Mouse (Mus musculus) hindbrain, embryonic 10.5 days (tissue): ENCODE results near the gene Psmd6. TPM values are rescaled to one million over a fixed set of nuclear protein-coding genes. Genes with fewer than 3 reads are reported as not detected.

ENCODE experiments used
- DNase-seq: peaks from one replicate; pipeline ENCODE4 v3.0.0-alpha.2; 2017; ENCODE audit warnings: low spot score
- H3K27ac ChIP-seq: fragments of 300-500 bp; sonication (generic); 2 replicates; pipeline ENCODE4 v1.5.1; 2016; ENCODE audit warnings: mild to moderate bottlenecking, moderate library complexity
- H3K27me3 ChIP-seq: fragments of 300-500 bp; sonication (generic); 2 replicates; pipeline ENCODE4 v1.6.1; 2016; ENCODE audit warnings: mild to moderate bottlenecking; ENCODE audit not compliant: poor library complexity, insufficient read depth, severe bottlenecking
- H3K36me3 ChIP-seq: fragments of 300-500 bp; sonication (generic); 2 replicates; pipeline ENCODE4 v1.6.1; 2016; ENCODE audit warnings: mild to moderate bottlenecking, moderate library complexity
- H3K4me1 ChIP-seq: fragments of 300-500 bp; sonication (generic); replicated peaks from 2 replicates; pipeline ENCODE4 v1.6.1; 2016; ENCODE audit warnings: mild to moderate bottlenecking
- H3K4me3 ChIP-seq: fragments of 300-500 bp; sonication (generic); 2 replicates; pipeline ENCODE4 v1.5.1; 2016; ENCODE audit warnings: mild to moderate bottlenecking, moderate library complexity
- H3K9me3 ChIP-seq: fragments of 300-500 bp; sonication (generic); 2 replicates; pipeline ENCODE4 v1.6.1; 2016; ENCODE audit warnings: mild to moderate bottlenecking, moderate library complexity
- WGBS: fragments of 180-500 bp; shearing (Covaris S2); methylation state at CpG from one replicate; pipeline ENCODE4 v1.1.7; 2016; 5-methylcytosine and 5-hydroxymethylcytosine counted together
- polyA plus RNA-seq: library from polyadenylated mRNA; unstranded; fragments of >200 nt; fragmentation: Nextera tagmentation; extraction: Ambion mirVana; gene quantifications from 2 replicates; pipeline ENCODE4 v1.2.1, GENCODE M21; 2016

Gene Psmd6
- 285 and 294 TPM in 2 replicates for polyA plus RNA-seq

DNA sequence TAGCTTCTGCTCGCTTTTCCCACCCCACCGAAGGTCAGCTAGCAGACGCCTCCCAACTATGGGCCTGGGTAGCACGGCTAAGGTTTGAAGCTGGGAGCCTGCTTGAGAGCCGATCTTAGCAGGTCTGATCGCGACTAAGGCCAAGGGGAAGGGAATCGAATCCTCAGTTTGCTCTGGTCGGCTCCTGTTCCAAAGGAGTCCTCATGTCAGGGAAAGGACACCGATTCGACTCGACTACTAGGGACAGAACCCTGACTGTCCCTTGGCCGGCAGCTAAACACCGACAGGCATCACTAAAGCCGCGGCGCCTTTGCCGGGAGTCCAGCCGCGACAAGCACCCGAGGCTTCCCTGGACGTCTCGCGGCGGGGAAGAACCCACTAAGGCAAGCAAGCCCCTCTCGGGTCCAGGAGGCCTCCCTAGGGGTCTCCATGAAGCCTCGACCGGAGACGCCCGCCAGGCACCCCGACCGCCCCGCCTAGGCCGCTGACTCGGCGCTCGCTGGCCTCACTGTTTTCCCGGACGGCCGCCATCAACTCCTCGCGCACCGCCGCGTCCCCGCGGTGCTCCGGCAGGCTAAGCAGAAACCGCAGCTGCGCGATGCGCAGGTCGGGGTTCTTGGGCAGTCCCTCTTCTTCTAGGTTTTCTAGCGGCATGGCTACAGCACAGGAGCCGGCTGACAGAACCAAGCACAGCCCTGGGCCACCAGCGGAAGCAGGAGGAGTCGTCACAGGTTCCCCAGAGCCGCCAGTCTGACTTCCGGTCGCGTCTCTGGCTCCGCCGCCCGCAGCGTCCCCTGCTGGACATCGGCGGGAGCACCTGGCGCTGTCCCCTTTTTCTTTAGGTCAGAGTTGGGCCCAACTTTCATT, at the start of gene Psmd6:
TSS of gene Psmd6 (minus strand) at position 755 of the 867 bp plus-strand sequence.
- peaks cover 13% of the 10 kb centered on the region for H3K4me1 ChIP-seq
- 1% methylated on average over 68 of the region's 68 CpGs for WGBS
- peak; percentile 89 for DNase-seq
- H3K27me3 ChIP-seq, result no peaks in the 10 kb centered on the region
- H3K4me3 ChIP-seq, result peak within 1 kb of the TSS; percentile 90
- H3K9me3 ChIP-seq, result 0 out of 2 replicates have a peak, but pooled peaks cover 6% of the 10 kb centered on the region
- peaks cover 43% of the 10 kb centered on the region for H3K36me3 ChIP-seq
- H3K27ac ChIP-seq, result peak within 1 kb of the TSS; percentile 93

DNA sequence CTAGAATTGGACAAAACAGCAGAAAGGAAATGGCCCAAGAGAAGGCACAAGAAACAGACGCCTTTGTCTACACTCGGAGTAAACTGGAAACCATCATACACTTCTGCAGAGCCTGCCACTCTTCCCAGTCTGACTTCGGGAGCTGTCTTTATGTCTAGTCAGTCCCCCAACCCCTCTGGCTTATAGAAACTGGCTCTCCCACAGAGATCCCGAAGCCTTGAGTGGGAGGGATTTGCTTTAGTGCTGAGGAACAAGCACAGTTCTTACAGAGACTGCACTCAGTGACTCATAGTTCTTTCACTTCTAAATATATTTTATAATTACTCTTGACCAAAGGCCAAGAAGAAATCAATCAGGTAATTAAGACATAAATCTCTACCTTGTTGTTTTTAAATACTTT, 10.1 kb downstream of the Psmd6 start:
- no peaks in the 10 kb centered on the region for H3K4me1 ChIP-seq
- 87% methylated on average over 4 of the region's 4 CpGs for WGBS
- no peak for DNase-seq
- no peak overlapping the region for H3K4me3 ChIP-seq
- H3K9me3 ChIP-seq, result no peaks in the 10 kb centered on the region
- H3K27me3 ChIP-seq, result no peaks in the 10 kb centered on the region
- no peak overlapping the region for H3K27ac ChIP-seq
- peaks cover 62% of the 10 kb centered on the region for H3K36me3 ChIP-seq

DNA sequence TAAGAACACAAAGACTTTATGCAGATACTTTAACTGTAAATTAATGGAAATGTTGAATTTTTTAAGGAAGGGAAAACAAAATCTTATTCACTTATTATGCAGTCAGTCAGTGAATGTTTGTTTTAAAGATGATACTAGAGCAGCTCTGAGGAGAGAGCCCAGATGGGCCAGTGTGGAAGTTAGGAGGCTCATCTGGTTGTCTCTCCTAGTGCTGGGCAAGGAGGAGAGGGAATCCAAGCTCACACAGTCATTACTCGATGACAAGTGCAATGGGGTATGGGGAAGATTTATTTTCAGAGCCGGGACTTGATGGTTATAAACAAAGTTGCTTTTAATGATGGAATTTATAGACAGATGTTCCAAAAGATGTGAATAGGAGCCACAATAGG, 15.9 kb downstream of the Psmd6 start:
- Histone ChIP-seq H3K9me3 (no peaks in the 10 kb centered on the region), H3K27ac (no peak overlapping the region), H3K36me3 (peaks cover 40% of the 10 kb centered on the region), H3K4me1 (no peaks in the 10 kb centered on the region), H3K4me3 (no peak overlapping the region), H3K27me3 (no peaks in the 10 kb centered on the region)
- 94% methylated on average over 2 of the region's 2 CpGs for WGBS
- no peak for DNase-seq

DNA sequence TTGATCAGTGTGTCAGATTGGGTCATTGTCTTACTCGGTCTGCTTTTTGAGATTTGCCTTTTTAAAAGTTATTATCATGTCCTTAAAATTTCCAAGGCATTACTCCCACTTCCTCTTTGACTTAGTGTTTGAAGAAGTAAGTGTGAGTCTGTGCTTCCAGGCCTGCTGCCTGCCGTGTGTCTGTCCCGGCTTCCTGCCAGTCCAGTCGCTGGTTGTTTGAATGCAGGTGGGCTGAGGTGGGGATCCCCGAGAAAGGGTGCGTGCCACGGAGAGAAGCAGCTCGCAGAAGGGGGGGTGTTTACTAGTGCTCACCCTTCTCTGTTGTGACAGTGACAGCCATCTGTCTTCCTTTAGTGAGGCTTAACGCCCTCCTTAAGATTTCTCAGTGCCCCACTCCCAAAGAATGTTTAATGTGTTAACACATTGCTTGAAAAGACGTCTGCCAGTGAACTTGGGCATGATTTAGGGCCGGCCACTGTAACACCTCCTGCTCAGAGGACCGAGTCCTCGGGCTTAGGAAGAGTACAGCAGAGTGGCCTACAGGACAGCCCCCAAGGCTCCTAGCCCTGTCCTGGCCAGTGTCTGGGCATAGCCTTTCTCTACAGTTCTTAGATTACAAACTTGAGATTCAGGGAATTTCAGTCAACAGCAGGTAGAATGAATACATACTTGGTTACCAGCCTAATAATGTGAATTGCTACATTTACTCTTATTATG, 16.4 kb downstream of the Psmd6 start:
- H3K9me3 ChIP-seq, result no peaks in the 10 kb centered on the region
- WGBS, result 83% methylated on average over 13 of the region's 13 CpGs
- no peak for DNase-seq
- no peaks in the 10 kb centered on the region for H3K4me1 ChIP-seq
- no peaks in the 10 kb centered on the region for H3K27me3 ChIP-seq
- no peak overlapping the region for H3K27ac ChIP-seq
- H3K36me3 ChIP-seq, result peaks cover 45% of the 10 kb centered on the region
- no peak overlapping the region for H3K4me3 ChIP-seq

DNA sequence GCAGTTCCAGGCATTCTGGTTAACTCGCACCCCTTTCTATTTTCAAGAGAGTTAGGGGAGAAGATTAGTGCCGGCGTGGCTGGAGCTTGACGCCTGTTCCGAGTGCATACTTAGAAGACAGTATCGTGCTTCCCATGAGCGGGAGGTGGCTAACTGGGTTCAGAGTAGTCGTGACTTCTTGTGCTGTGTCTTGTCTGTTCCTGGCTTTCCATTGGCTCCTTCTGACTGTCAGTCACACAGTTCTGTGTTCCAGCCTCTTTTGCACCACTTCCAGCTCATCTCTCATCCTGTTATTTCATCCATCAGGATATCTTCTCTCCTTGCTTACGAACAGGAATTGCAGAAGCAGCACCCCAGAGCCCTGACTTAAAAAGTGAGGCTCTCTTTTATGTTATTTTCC, 19.5 kb downstream of the Psmd6 start:
- 91% methylated on average over 9 of the region's 9 CpGs for WGBS
- no peak for DNase-seq
- H3K27me3 ChIP-seq, result no peaks in the 10 kb centered on the region
- H3K9me3 ChIP-seq, result no peaks in the 10 kb centered on the region
- H3K4me3 ChIP-seq, result no peak overlapping the region
- H3K36me3 ChIP-seq, result peaks cover 52% of the 10 kb centered on the region
- no peak overlapping the region for H3K27ac ChIP-seq
- H3K4me1 ChIP-seq, result no peaks in the 10 kb centered on the region

DNA sequence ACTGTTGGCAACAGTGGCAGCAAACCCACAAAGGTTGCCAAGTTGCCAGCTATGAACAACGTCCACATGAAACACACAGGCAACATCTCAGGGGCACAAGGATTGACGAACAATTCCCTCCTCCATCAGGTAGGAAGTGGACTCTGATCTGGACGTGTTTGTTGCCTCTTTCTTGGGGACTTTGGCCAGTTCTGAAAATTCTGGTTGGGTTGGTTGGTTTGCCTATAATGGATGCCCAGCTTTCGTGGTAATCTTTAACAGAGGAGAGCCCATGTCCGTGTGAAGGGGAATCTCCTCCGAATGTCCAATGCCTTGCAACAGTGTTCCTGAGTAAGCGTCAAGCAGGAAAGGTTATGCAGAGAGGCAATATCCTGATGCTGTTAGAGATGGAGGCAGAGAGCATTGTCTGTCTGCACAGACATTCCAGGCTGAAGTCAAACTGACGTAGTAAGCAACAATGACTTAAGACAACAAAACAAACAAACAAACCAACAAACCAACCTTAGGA, 20.0 kb downstream of the Psmd6 start:
- Histone ChIP-seq H3K4me1 (no peaks in the 10 kb centered on the region), H3K27me3 (no peaks in the 10 kb centered on the region), H3K36me3 (peaks cover 57% of the 10 kb centered on the region), H3K9me3 (no peaks in the 10 kb centered on the region), H3K27ac (no peak overlapping the region), H3K4me3 (no peak overlapping the region)
- WGBS, result 93% methylated on average over 8 of the region's 8 CpGs
- DNase-seq, result no peak

DNA sequence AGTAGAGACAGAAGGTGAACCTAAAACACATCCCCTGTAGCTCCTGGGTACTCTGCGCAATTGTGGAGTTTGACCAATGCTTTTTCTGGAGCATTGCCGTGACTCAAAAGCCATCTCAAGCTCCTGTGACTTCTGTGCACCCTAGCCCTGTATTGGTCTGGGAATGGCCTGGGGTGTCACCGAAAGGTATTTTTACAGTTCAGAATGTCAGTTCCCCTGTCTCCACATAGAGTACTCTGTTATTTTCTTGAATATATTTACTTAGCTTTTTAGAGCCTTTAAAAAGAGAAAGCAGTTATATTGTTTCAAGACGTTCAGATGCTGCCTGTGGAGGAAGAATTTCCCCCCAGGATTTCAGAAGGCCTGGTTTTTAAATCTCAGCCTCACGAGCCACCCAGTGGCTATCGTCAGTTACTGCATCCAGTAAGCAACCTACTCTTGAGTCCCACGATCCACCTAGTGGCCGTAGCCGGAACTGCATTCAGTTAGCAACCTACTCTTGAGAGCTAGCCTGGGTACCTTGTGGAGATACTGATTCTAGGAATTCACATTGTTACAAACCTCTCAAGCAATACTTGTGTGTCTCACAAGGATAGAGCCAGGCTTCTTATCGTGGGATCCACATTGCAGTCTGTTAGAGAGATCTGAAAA, 22.3 kb downstream of the Psmd6 start:
- Histone ChIP-seq H3K27me3 (no peaks in the 10 kb centered on the region), H3K36me3 (peaks cover 54% of the 10 kb centered on the region), H3K9me3 (no peaks in the 10 kb centered on the region), H3K4me1 (0 out of 2 replicates have a peak, but pooled peaks cover 3% of the 10 kb centered on the region), H3K4me3 (no peak overlapping the region), H3K27ac (no peak overlapping the region)
- DNase-seq, result peak; percentile 87
- 29% methylated on average over 10 of the region's 10 CpGs for WGBS

DNA sequence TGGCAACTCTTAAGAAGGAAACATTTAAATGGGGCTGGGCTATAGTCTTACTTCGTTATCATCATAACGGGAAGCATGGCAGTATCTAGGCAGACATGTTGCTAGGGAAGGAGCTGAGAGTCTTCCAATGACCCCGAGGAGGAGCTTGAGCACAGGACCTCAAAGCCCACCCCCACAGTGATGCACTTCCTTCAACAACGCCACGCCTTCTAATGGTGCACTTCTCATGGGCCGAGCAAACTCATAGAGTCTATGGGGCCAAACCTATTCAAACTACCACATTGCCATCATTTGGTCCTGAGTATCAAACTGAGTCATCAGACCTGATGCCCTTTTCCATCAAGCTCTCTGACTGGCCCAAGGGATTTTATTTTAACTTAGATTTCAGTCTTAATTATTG, 30.2 kb downstream of the Psmd6 start:
- Histone ChIP-seq H3K4me3 (no peak overlapping the region), H3K4me1 (0 out of 2 replicates have a peak, but pooled peaks cover 2% of the 10 kb centered on the region), H3K36me3 (peaks cover 53% of the 10 kb centered on the region), H3K27ac (no peak overlapping the region), H3K27me3 (no peaks in the 10 kb centered on the region), H3K9me3 (no peaks in the 10 kb centered on the region)
- WGBS, result 91% methylated on average over 6 of the region's 6 CpGs
- no peak for DNase-seq

DNA sequence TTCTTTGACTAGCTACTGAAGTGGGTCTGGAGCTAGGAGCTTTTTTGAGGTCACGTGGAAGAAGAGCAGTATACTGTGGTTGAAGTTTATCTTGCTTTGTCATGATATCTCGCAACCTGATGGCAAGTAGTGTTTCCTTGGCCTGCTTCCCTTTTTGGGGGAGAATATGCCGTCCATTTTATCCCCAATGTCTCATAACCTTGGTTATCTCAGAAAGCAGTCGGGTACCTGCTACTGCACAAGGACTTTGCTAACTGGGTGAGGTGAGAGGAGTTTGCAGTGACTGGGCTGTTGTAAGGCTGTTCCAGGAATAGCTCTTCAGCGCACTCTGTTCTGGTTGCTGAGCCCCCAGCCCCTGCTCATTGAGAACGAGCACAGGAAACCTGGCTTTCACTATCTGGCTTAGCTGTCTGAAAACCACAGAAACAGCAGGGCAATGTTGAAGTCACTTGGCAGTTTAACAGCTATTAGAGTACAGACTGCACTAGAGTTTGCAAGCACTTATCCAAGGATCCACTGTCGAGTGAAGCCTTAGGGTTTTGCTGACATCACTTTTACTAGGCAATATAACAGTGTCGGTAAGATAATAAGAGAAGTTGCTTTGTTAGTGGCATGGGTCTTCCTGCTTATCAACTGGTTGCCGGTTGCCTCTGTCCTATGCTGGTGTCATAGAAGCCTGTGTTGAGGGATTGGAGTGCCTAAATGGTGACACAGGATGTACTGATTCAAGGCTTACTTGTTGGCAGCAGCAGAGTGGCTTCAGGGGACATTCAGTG, 32.6 kb downstream of the Psmd6 start:
- DNase-seq, result no peak
- Histone ChIP-seq H3K4me1 (no peaks in the 10 kb centered on the region), H3K36me3 (peaks cover 48% of the 10 kb centered on the region), H3K27me3 (no peaks in the 10 kb centered on the region), H3K27ac (no peak overlapping the region), H3K9me3 (no peaks in the 10 kb centered on the region), H3K4me3 (no peak overlapping the region)
- WGBS, result 91% methylated on average over 9 of the region's 9 CpGs

DNA sequence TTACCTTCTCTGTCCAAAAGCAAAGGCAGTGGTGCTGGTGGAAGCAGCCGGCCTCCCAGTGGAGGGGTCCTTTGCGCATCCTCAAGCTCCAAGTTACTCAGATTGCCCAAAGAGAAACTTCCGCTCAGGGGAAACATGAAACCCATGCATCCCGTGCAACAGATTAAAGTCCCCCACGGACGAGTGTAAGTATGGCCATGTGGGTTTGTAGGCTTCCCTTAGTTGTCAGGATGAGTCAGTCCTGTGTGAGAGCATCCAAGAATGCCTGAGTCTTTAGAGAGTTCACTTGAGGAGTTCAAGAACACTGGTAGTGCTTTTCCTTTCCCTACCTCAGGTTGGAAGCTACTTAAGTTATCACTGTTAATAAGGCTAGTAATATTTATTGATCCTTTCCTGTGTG, 33.4 kb downstream of the Psmd6 start:
- 88% methylated on average over 6 of the region's 6 CpGs for WGBS
- H3K36me3 ChIP-seq, result peaks cover 40% of the 10 kb centered on the region
- H3K27me3 ChIP-seq, result no peaks in the 10 kb centered on the region
- no peak for DNase-seq
- no peak overlapping the region for H3K4me3 ChIP-seq
- no peaks in the 10 kb centered on the region for H3K4me1 ChIP-seq
- H3K9me3 ChIP-seq, result no peaks in the 10 kb centered on the region
- no peak overlapping the region for H3K27ac ChIP-seq

DNA sequence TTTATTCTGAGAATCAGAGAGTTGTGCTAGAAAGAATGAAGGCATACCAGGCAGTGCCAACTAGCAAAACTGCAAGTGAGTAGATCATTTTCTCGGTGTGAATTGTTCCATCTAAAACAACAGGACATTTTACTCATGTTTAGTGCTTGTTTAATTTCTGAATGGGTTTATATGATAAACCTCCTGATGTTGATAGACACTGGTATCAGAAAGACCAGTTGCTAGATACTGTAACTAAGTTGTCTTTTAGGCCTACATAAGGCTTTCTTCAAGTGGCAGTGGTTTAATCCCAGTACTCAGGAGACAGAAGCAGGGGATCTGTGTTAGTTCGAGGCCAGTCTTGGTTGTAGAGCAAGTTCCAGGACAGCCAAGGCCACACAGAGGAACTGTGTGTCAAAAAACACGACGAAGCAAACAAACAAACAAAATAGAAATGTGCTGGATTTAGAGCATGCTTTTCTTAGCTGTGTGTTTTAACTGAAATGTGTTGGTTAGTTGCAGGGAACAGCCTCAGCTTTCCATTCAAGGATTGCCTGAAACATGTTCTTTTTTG, 34.0 kb downstream of the Psmd6 start:
- Histone ChIP-seq H3K4me1 (no peaks in the 10 kb centered on the region), H3K4me3 (no peak overlapping the region), H3K27me3 (no peaks in the 10 kb centered on the region), H3K9me3 (no peaks in the 10 kb centered on the region), H3K36me3 (peaks cover 35% of the 10 kb centered on the region), H3K27ac (no peak overlapping the region)
- WGBS, result 89% methylated on average over 4 of the region's 4 CpGs
- DNase-seq, result no peak

DNA sequence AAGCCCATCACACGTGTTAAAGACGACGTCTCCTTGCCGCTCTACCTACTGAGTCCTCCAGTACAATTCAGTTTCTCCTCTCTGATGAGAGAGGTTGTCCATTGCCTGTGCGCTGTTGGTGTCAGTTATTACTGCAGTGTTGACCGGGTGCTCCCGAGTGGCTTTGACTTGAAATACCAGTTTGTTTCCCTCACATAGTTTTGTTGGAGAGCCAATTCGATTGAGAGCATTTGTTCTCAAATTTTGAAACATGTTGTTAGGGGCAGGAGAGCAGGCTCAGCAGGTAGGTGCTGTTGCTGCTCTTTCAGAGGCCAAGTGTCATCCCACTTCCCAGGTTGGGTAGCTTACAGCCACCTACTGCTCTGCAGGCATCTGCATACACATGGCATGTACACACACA, 37.0 kb downstream of the Psmd6 start:
- H3K4me3 ChIP-seq, result no peak overlapping the region
- peaks cover 13% of the 10 kb centered on the region; the same call in 1 of the 2 replicates for H3K36me3 ChIP-seq
- no peak overlapping the region for H3K27ac ChIP-seq
- H3K4me1 ChIP-seq, result no peaks in the 10 kb centered on the region
- no peak for DNase-seq
- H3K27me3 ChIP-seq, result no peaks in the 10 kb centered on the region
- WGBS, result 92% methylated on average over 8 of the region's 8 CpGs
- no peaks in the 10 kb centered on the region for H3K9me3 ChIP-seq
